Mouse (Mus musculus) ES-E14 (cell line): ENCODE measurements around the gene Rhox3g. TPM values are rescaled to one million over a fixed set of nuclear protein-coding genes. Genes with fewer than 3 reads are reported as not detected.

Experiments used
- total RNA-seq: library from RNA; depleted of rRNA; stranded (reverse); fragments of 300-350 nt; gene quantifications from 2 replicates; pipeline ENCODE4 v1.2.3, GENCODE M21; 2012; rRNA removed

Gene Rhox3g
- total RNA-seq, 1 experiment: not detected

Other genes with a start within 250 kb of the Rhox3g start
- gene Rhox3a2, start 248.6 kb downstream of the Rhox3g start, total RNA-seq: not detected in 2 replicates
- 0.36 TPM in 1 of 2 replicates, not detected in the other for gene Rhox4a2, start 237.8 kb downstream of the Rhox3g start, total RNA-seq
- gene Rhox2b, start 216.5 kb downstream of the Rhox3g start, total RNA-seq: 0.69 and 2.1 TPM in 2 replicates
- gene Rhox4b, start 196.1 kb downstream of the Rhox3g start, total RNA-seq: 0.40 TPM in 1 of 2 replicates, not detected in the other
- 0.48 and 0.49 TPM in 2 replicates for gene Rhox2c, start 174.9 kb downstream of the Rhox3g start, total RNA-seq
- not detected in 2 replicates for gene Rhox3c, start 170.0 kb downstream of the Rhox3g start, total RNA-seq
- gene Rhox4c, start 148.3 kb downstream of the Rhox3g start, total RNA-seq: 0.27 TPM in 1 of 2 replicates, not detected in the other
- gene Rhox2d, start 135.2 kb downstream of the Rhox3g start, total RNA-seq: 0.31 TPM in 1 of 2 replicates, not detected in the other
- gene Rhox4d, start 114.3 kb downstream of the Rhox3g start, total RNA-seq: not detected in 2 replicates
- gene Rhox2e, start 98.2 kb downstream of the Rhox3g start, total RNA-seq: not detected in 2 replicates
- not detected in 2 replicates for gene Rhox3e, start 86.6 kb downstream of the Rhox3g start, total RNA-seq
- gene Rhox4e, start 71.2 kb downstream of the Rhox3g start, total RNA-seq: 0.22 TPM in 1 of 2 replicates, not detected in the other
- gene Rhox2f, start 57.2 kb downstream of the Rhox3g start, total RNA-seq: not detected in 2 replicates
- gene Rhox3f, start 47.6 kb downstream of the Rhox3g start, total RNA-seq: not detected in 2 replicates
- gene Rhox4f, start 20.9 kb downstream of the Rhox3g start, total RNA-seq: not detected in 2 replicates
- gene Rhox2g, start 14.9 kb upstream of the Rhox3g start, total RNA-seq: 0.71 TPM in 1 of 2 replicates, not detected in the other
- gene Rhox4g, start 22.7 kb upstream of the Rhox3g start, total RNA-seq: 0.11 TPM in 1 of 2 replicates, not detected in the other
- gene Rhox3h, start 40.2 kb upstream of the Rhox3g start, total RNA-seq: not detected in 2 replicates
- not detected in 2 replicates for gene Rhox2h, start 44.7 kb upstream of the Rhox3g start, total RNA-seq
- 345 and 408 TPM in 2 replicates for gene Rhox5, start 176.2 kb upstream of the Rhox3g start, total RNA-seq
- gene Rhox6, start 198.3 kb upstream of the Rhox3g start, total RNA-seq: 13.8 and 38.0 TPM in 2 replicates
- gene Rhox7a, start 203.1 kb upstream of the Rhox3g start, total RNA-seq: not detected in 2 replicates